Mouse (Mus musculus) CH12.LX (cell line): ENCODE data around the gene Cd200. TPM values are rescaled to one million over a fixed set of nuclear protein-coding genes. Genes with fewer than 3 reads are reported as not detected.
A peak's percentile ranks its signal among the peaks of the same experiment; 100 is the strongest.

Source experiments
- DNase-seq: peaks from one replicate; pipeline ENCODE4 v3.0.0-alpha.2; 2013; ENCODE audit errors: extremely low read depth
- H3K27ac ChIP-seq: 2 replicates; pipeline ENCODE4 v1.5.1; 2012; ENCODE audit warnings: low read depth, mild to moderate bottlenecking, control low read depth, moderate library complexity; ENCODE audit not compliant: insufficient read depth
- H3K27me3 ChIP-seq: replicated peaks from 2 replicates; pipeline ENCODE3; 2012; ENCODE audit warnings: inconsistent platforms
- H3K36me3 ChIP-seq, 2 experiments: replicated peaks in 1 of 2; 2 replicates each; pipeline versions ENCODE3 to v1.6.1; 2012; ENCODE audit warnings: inconsistent platforms in 1 of 2, low read length in 1 of 2, mild to moderate bottlenecking in 1 of 2, mixed read lengths in 1 of 2, moderate library complexity in 1 of 2; ENCODE audit not compliant: control insufficient read depth in 1 of 2, insufficient read depth in 1 of 2
- H3K4me1 ChIP-seq, 2 experiments: 2 replicates each; pipeline ENCODE4 v1.6.1; 2012; ENCODE audit warnings: inconsistent platforms in 1 of 2, moderate library complexity in 1 of 2; ENCODE audit not compliant: insufficient read depth in 2 of 2, control insufficient read depth in 1 of 2
- H3K4me2 ChIP-seq: 2 replicates; pipeline ENCODE4 v1.6.1; 2012; ENCODE audit warnings: low read depth, mild to moderate bottlenecking, control low read depth; ENCODE audit not compliant: poor library complexity, insufficient read depth, severe bottlenecking
- H3K4me3 ChIP-seq, 3 experiments: fragments of 150-350 bp in 1 of 3; sonication (generic) in 1 of 3; replicated peaks in 1 of 3; 2 replicates each; pipeline versions ENCODE3 to v1.5.1; 2011 to 2012; ENCODE audit warnings: low read depth in 2 of 3, low read length in 2 of 3, mild to moderate bottlenecking in 2 of 3, moderate library complexity in 2 of 3, control low read depth in 1 of 3, improper control_type of control experiment in 1 of 3, inconsistent platforms in 1 of 3, mixed read lengths in 1 of 3; ENCODE audit not compliant: poor library complexity in 1 of 3
- H3K79me2 ChIP-seq: replicated peaks from 2 replicates; pipeline ENCODE4 v1.6.1; 2012; ENCODE audit warnings: mild to moderate bottlenecking, moderate library complexity; ENCODE audit not compliant: control insufficient read depth, poor library complexity, insufficient read depth, severe bottlenecking; ENCODE audit errors: extremely low read depth
- H3K9ac ChIP-seq: 2 replicates; pipeline ENCODE4 v1.6.1; 2012; ENCODE audit warnings: low read depth, mild to moderate bottlenecking, control low read depth, moderate library complexity; ENCODE audit not compliant: insufficient read depth
- H3K9me3 ChIP-seq: replicated peaks from 2 replicates; pipeline ENCODE3; 2012; ENCODE audit warnings: low read length, inconsistent platforms, mixed read lengths
- CHD1 ChIP-seq: IDR thresholded peaks from 2 replicates; pipeline ENCODE4 v1.6.1; 2012; ENCODE audit warnings: low read depth, low read length, improper control_type of control experiment, inconsistent platforms
- CHD2 ChIP-seq: IDR thresholded peaks from 2 replicates; pipeline ENCODE4 v1.6.1; 2011; ENCODE audit warnings: low read length, improper control_type of control experiment
- CTCF ChIP-seq, 2 experiments: IDR thresholded peaks in 1 of 2; conservative IDR thresholded peaks in 1 of 2; 2 replicates each; pipeline ENCODE4 v1.5.1; 2011 to 2012; ENCODE audit warnings: low read depth in 2 of 2, low read length in 2 of 2, improper control_type of control experiment in 1 of 2, inconsistent platforms in 1 of 2, mild to moderate bottlenecking in 1 of 2, moderate library complexity in 1 of 2
- E2F4 ChIP-seq: IDR thresholded peaks from 2 replicates; pipeline ENCODE4 v1.6.1; 2011; ENCODE audit warnings: low read depth, low read length, improper control_type of control experiment; ENCODE audit not compliant: insufficient replicate concordance
- JUN ChIP-seq: IDR thresholded peaks from 2 replicates; pipeline ENCODE4 v1.6.1; 2011; ENCODE audit warnings: low read depth, mild to moderate bottlenecking, low read length, improper control_type of control experiment, moderate library complexity; ENCODE audit not compliant: insufficient read depth
- MAFK ChIP-seq: IDR thresholded peaks from 2 replicates; pipeline ENCODE4 v1.6.1; 2011; ENCODE audit warnings: low read length, improper control_type of control experiment; ENCODE audit not compliant: insufficient replicate concordance
- MAX ChIP-seq: IDR thresholded peaks from 2 replicates; pipeline ENCODE4 v1.6.1; 2011; ENCODE audit warnings: low read length, improper control_type of control experiment
- MAZ ChIP-seq: IDR thresholded peaks from 2 replicates; pipeline ENCODE4 v1.6.1; 2012; ENCODE audit warnings: low read depth, mild to moderate bottlenecking, inconsistent platforms, low read length, improper control_type of control experiment, moderate library complexity
- MEF2A ChIP-seq: IDR thresholded peaks from 2 replicates; pipeline ENCODE4 v1.6.1; 2014; ENCODE audit warnings: low read depth, mild to moderate bottlenecking, inconsistent platforms, low read length, improper control_type of control experiment, borderline replicate concordance
- MXI1 ChIP-seq: IDR thresholded peaks from 2 replicates; pipeline ENCODE4 v1.6.1; 2011; ENCODE audit warnings: mild to moderate bottlenecking, low read depth, low read length, improper control_type of control experiment
- MYC ChIP-seq: IDR thresholded peaks from 2 replicates; pipeline ENCODE4 v1.6.1; 2011; ENCODE audit warnings: low read depth, mild to moderate bottlenecking, improper control_type of control experiment, low read length
- PAX5 ChIP-seq: IDR thresholded peaks from 2 replicates; pipeline ENCODE4 v1.6.1; 2012; ENCODE audit warnings: low read length, inconsistent platforms, mixed read lengths
- RAD21 ChIP-seq: IDR thresholded peaks from 2 replicates; pipeline ENCODE4 v1.6.1; 2011; ENCODE audit warnings: low read depth, mild to moderate bottlenecking, low read length, improper control_type of control experiment, moderate library complexity
- RCOR1 ChIP-seq: conservative IDR thresholded peaks from 2 replicates; pipeline ENCODE4 v1.6.1; 2012; ENCODE audit warnings: low read depth, mild to moderate bottlenecking, inconsistent platforms, low read length, improper control_type of control experiment
- SIN3A ChIP-seq: IDR thresholded peaks from 2 replicates; pipeline ENCODE4 v1.6.1; 2012; ENCODE audit warnings: low read length, improper control_type of control experiment, inconsistent platforms
- SMC3 ChIP-seq: IDR thresholded peaks from 2 replicates; pipeline ENCODE4 v1.6.1; 2011; ENCODE audit warnings: low read depth, low read length, improper control_type of control experiment
- TBP ChIP-seq: conservative IDR thresholded peaks from 2 replicates; pipeline ENCODE4 v1.6.1; 2011; ENCODE audit warnings: low read depth, low read length, improper control_type of control experiment
- UBTF ChIP-seq: IDR thresholded peaks from 2 replicates; pipeline ENCODE4 v1.6.1; 2012; ENCODE audit warnings: low read depth, mild to moderate bottlenecking, inconsistent platforms, low read length, improper control_type of control experiment, moderate library complexity
- USF1 ChIP-seq: IDR thresholded peaks from 2 replicates; pipeline ENCODE4 v1.6.1; 2014; ENCODE audit warnings: low read depth, mild to moderate bottlenecking, inconsistent platforms, low read length, improper control_type of control experiment
- USF2 ChIP-seq: conservative IDR thresholded peaks from 2 replicates; pipeline ENCODE4 v1.6.1; 2011; ENCODE audit warnings: low read depth, low read length, improper control_type of control experiment
- ZKSCAN1 ChIP-seq: IDR thresholded peaks from 2 replicates; pipeline ENCODE4 v1.6.1; 2012; ENCODE audit warnings: low read depth, inconsistent platforms, low read length, improper control_type of control experiment, borderline replicate concordance
- ZMIZ1 ChIP-seq: IDR thresholded peaks from 2 replicates; pipeline ENCODE4 v1.6.1; 2012; ENCODE audit warnings: low read depth, mild to moderate bottlenecking, inconsistent platforms, low read length, improper control_type of control experiment
- ZNF384 ChIP-seq: IDR thresholded peaks from 2 replicates; pipeline ENCODE4 v1.6.1; 2012; ENCODE audit warnings: low read depth, low read length, improper control_type of control experiment, inconsistent platforms
- dilution Hi-C: fragments of 300-500 bp; cut with MboI; formaldehyde crosslinking; loops from 2 replicates; pipeline ENCODE4 v1.14.3; 2020; ENCODE audit warnings: low sequenced_read_pairs; ENCODE audit not compliant: extremely low pct_unique_long_range_greater_than_20kb, extremely low pct_ligation_motif_present
- in situ Hi-C: fragments of 300-500 bp; cut with MboI; formaldehyde crosslinking; loops from 3 replicates; pipeline ENCODE4 v1.14.3; 2019; ENCODE audit warnings: low sequenced_read_pairs, low pct_ligation_motif_present, low pct_unique_long_range_greater_than_20kb, mixed read lengths
- polyA plus RNA-seq: library from polyadenylated mRNA; unstranded; fragments of >175 nt; gene quantifications from 2 replicates; pipeline ENCODE4 v1.2.1, GENCODE M21; 2012; ENCODE audit warnings: low read depth; ENCODE audit not compliant: insufficient read length
- total RNA-seq, 2 experiments: library from RNA; depleted of rRNA; stranded (reverse); fragments of 300-350 nt in 1 of 2; fragments of >200 nt in 1 of 2; gene quantifications; 2 replicates each; pipeline ENCODE4 v1.2.3; 2012 to 2014

Gene Cd200
- total and polyA plus RNA-seq, 3 experiments = 13.7 to 77.5 (median 17.0) TPM

DNA sequence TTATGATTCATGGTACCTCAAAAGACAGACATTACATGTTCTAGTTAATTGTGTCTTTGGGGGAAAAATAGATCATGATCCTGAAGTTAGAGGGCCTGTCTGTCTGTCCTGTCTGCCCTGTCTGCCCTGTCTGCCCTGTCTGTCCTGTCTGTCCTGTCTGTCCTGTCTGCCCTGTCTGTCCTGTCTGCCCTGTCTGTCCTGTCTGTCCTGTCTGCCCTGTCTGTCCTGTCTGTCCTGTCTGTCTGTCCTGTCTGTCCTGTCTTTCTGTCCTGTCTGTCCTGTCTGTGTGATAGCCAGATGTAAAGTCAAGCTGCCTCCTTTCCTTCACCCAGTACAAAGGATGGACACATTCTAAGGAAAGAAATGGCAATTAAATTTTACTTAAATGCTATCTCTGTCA, 56.0 kb downstream of the Cd200 start:
- Histone ChIP-seq H3K4me2 (no peak overlapping the region), H3K79me2 (no peaks in the 10 kb centered on the region), H3K4me3 (no peak overlapping the region), H3K27ac (no peak overlapping the region), H3K27me3 (no peaks in the 10 kb centered on the region), H3K36me3 (no peaks in the 10 kb centered on the region), H3K9me3 (peaks cover 14% of the 10 kb centered on the region), H3K4me1 (peaks cover 8 to 27% of the 10 kb centered on the region in 2 experiments; a peak in 3 of 4 replicates), H3K9ac (no peak overlapping the region)
- in situ Hi-C loops (no loop called here), dilution Hi-C loops (no loop called here)
- DNase-seq = peak; percentile 23
- TF ChIP-seq JUN (no peak), USF1 (no peak), ZMIZ1 (no peak), USF2 (no peak), CTCF (conservative IDR thresholded peaks at IDR 0.05 in 1 of 2, IDR thresholded peaks at IDR 0.05 in 1 of 2; ENCODE audit: low read depth in 2 of 2, low read length in 2 of 2) (no peak), SMC3 (no peak), MXI1 (no peak), MAZ (no peak), E2F4 (no peak), MEF2A (no peak), UBTF (no peak), ZKSCAN1 (no peak), SIN3A (no peak), MAX (no peak), RCOR1 (no peak), CHD1 (no peak), TBP (no peak), RAD21 (no peak), MAFK (no peak), PAX5 (no peak)

DNA sequence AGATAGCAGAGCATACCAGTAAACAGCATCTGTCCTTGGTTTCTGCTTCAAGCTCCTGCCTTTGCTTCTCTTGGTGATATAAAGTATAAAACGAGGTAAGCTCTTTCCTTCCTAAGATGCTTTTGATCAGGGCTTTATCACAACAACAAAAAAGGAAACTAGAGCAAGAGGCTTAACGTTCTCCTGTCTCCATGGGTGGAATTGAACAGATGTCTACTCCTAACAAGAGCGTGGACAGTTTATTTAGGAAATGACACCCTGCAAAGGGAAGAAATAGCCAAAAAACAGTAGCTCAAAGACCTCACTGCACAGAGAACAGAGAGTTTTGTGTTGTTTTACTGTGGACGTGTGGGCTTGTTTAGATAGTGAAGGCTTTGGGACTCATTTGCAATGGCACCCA, 58.1 kb downstream of the Cd200 start:
- Histone ChIP-seq H3K4me3 (no peak overlapping the region), H3K79me2 (no peaks in the 10 kb centered on the region), H3K4me2 (peak overlapping the region; percentile 24; the same call in 1 of the 2 replicates), H3K9me3 (peaks cover 14% of the 10 kb centered on the region), H3K27ac (peak overlapping the region; percentile 34; the same call in 1 of the 2 replicates), H3K4me1 (peaks cover 10 to 41% of the 10 kb centered on the region in 2 experiments; a peak in 3 of 4 replicates), H3K36me3 (no peaks in the 10 kb centered on the region), H3K27me3 (no peaks in the 10 kb centered on the region), H3K9ac (no peak overlapping the region)
- dilution Hi-C loops (no loop called here), in situ Hi-C loops (no loop called here)
- DNase-seq = no peak
- TF ChIP-seq UBTF (no peak), MAX (no peak), ZNF384 (no peak), TBP (no peak), RCOR1 (no peak), MYC (no peak), CHD1 (no peak), USF1 (no peak), CHD2 (no peak), SIN3A (no peak)
